Comparison of ENCODE assay signal across 7 mouse cellular contexts in the genomic region with DNA sequence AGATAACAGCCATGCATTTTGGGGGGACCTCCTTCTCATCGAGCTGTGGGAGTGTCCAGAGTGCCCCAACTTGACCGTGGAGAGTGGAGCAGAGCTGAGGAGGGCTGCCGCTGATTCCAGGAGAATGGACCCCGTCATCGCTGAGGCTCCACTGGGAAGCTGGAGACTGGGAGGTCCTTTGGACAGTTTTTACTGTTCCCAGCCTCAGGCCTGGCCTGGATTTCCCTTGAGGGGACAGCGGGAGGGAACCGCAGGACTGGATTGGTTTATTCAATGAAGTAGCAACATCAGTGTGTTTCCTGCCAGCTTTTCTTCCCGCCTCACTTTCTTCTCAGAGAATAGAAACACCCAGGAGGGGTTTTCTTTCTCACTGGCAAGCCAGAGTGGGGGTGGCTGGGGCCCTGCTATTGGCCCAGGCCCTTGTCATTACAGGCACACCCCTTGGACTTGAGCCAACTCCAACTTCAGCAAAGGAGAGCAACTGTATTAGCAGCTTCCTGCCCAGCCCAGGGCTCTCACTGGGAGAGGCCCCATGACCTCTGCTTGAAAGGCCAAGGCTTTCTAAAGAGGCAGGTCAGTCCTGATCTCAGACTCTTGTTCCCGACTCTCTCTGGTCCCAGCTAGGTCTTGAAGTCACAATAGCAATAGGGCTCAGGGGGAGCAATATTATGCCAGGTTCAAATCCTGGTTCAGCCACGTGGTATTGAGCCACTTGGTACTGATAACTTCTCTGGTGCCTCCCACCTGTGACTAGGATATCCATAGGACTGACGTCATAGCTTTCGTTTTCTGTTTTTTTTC. TPM values are rescaled to one million over a fixed set of nuclear protein-coding genes. Genes with fewer than 3 reads are reported as not detected.
A peak's percentile ranks its signal among the peaks of the same experiment; 100 is the strongest.
DNase-seq lines count a peak whose midpoint lies in the region; ATAC-seq and TF ChIP-seq lines count a peak whose summit lies in the region.

No protein-coding gene starts in this region.

- peak; percentile 91 for ATAC-seq in hindbrain, embryonic 15.5 days (ENCODE audit: low FRiP score, low read depth)

- no peaks in the 10 kb centered on the region for H3K36me3 ChIP-seq in hindbrain, embryonic 15.5 days

- peak overlapping the region; percentile 0; the same call in 1 of the 2 replicates for H3K4me3 ChIP-seq in gastrocnemius, adult 2 months
- no peak overlapping the region for H3K4me3 ChIP-seq in hindbrain, embryonic 15.5 days

- DNase-seq in adipocyte (ENCODE audit: low spot score): peak; percentile 90
- peak; percentile 52 to 57 for DNase-seq in cerebellum, postnatal 14 days
- DNase-seq in gastrocnemius, adult 2 months: peak; percentile 87
- DNase-seq in left cerebral cortex, adult 11 months (ENCODE audit: low spot score): peak; percentile 70
- DNase-seq in lung, postnatal 14 days: peak; percentile 93
- DNase-seq in ovary, postnatal 36 days (ENCODE audit: low spot score): peak; percentile 66

- peak overlapping the region; percentile 62 for H3K27ac ChIP-seq in gastrocnemius, adult 2 months
- H3K27ac ChIP-seq in hindbrain, embryonic 15.5 days (replicated peaks): peak overlapping the region; percentile 81

- H3K27me3 ChIP-seq in hindbrain, embryonic 15.5 days: no peaks in the 10 kb centered on the region

- TF ChIP-seq CTCF in gastrocnemius, adult 2 months (IDR thresholded peaks at IDR 0.05): no peak

- intact Hi-C loops in gastrocnemius, adult 2 months (cut with DNase I): no loop called here

- WGBS in hindbrain, embryonic 15.5 days: 9% methylated on average over 12 of the region's 12 CpGs

- peaks cover 21% of the 10 kb centered on the region for H3K4me1 ChIP-seq in hindbrain, embryonic 15.5 days (replicated peaks)

- no peak overlapping the region for H3K9ac ChIP-seq in hindbrain, embryonic 15.5 days

- H3K4me2 ChIP-seq in hindbrain, embryonic 15.5 days: peak overlapping the region; percentile 5; the same call in 1 of the 2 replicates

- H3K9me3 ChIP-seq in hindbrain, embryonic 15.5 days: no peaks in the 10 kb centered on the region

RNA-seq across cellular contexts. Expression of gene 1600014C23Rik, which starts 33.3 kb away (rescaled TPM):
- total RNA-seq in gastrocnemius, adult 2 months (2021): under 1 TPM in 1 of 2 experiments, not detected in 1; 0.50 TPM
- 0.43 TPM in 1 of 2 replicates, not detected in the other for polyA plus RNA-seq in hindbrain, embryonic 15.5 days (2015; fragmentation: Nextera tagmentation; extraction: Ambion mirVana)
